Mouse (Mus musculus) cerebellum, postnatal 14 days (tissue): ENCODE results near the gene Herc1.
A peak's percentile ranks its signal among the peaks of the same experiment; 100 is the strongest.

Source experiments
- DNase-seq, 2 experiments: peaks; one replicate each; pipeline ENCODE4 v3.0.0; 2021; ENCODE audit warnings: mixed read lengths in 2 of 2

Herc1 gene

DNA sequence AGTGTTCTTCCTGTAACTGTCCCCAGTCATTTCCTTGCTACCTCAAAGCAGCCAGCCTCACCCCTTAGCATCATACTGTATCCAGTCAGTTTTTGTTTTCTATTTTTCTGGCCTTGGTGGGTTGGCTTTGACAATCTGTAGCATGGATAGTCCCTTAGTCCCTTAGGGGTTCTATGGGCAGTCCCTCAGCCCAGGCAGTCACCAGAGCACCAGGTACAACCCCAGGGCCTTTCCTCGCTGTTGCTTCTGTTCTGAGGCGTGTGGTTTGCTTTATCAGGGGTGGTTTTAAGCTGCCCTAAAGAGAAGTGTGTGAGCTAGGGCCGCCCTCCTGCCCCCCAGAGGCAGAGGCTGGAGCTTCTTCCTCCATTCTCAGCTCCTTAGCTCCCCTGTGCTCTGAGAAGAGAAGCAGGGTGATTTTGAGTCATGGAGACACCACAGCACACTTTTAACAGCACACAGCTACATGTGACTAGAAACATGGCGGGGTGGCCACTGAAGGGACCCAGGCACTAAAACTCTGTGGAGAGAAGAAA, 153.7 kb downstream of the Herc1 start:
- no peak for DNase-seq

DNA sequence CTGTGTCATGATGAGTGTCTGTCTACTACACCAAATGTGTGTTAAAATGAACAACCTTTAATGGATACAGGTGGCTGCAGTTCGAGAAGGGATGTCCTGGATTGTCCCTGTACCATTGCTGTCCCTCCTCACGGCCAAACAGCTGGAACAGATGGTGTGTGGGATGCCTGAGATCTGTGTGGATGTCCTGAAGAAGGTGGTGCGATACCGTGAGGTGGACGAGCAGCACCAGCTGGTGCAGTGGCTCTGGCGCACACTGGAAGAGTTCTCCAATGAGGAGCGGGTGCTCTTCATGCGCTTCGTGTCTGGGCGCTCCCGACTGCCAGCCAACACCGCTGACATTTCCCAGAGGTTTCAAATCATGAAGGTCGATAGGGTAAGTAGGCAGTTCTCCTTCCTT, 154.3 kb downstream of the Herc1 start:
- DNase-seq = no peak

DNA sequence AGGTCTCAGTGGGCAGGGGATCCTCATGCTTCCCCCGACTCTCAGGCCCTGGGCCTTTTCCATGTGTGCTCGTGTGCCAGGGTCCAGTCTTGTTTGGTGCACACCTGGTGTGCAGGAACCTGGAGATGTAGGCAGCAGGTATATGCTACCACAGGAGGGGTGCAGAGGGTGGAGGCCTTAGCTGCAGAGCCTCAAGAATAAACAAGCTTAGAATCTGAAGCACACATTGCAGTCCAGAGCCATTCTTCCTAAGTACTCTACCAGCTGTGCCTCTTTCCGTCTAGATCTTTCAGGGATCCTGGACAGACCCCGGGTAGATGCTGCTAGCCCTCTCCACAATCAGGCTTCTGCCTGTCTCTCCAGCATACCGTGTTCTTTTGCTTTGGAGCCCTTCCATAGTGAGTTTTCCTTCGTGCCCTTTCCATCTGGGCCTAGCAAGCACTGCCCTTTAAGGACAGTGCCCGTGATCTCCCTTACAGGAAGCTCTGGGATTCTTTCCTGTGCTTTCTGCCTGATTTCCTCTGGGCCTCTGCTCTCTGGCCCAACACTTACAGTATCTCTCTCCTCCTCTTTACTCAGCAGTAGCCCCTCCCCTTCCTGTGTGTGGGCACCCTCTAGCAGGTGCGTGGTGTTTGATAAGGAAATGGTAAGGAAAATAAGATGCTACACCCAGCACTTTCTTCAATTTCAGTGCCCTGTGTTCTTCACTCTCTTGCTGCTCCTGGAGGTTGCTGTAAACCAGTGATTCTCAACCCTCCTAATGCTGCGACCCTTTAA, 155.1 kb downstream of the Herc1 start:
- no peak for DNase-seq

DNA sequence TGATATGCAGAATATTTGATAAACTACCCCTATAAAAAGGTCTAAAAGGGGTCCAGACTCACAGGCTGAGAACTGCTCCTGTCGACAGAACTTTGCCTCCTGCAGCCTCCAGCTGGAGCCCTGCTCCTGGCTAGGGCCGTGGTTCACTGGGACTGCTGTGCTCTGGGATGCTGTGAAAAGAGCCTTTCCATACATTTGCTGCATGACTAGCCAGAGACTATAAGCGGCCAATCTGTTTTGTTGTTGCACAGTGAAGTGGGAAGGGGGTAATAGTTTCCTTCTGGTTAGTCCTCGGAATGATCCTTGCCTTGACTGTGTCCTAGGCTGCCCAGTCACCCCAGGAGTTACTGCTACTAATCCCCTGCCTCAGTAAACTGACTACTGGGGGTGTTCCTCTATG, 155.8 kb downstream of the Herc1 start:
- DNase-seq = no peak

DNA sequence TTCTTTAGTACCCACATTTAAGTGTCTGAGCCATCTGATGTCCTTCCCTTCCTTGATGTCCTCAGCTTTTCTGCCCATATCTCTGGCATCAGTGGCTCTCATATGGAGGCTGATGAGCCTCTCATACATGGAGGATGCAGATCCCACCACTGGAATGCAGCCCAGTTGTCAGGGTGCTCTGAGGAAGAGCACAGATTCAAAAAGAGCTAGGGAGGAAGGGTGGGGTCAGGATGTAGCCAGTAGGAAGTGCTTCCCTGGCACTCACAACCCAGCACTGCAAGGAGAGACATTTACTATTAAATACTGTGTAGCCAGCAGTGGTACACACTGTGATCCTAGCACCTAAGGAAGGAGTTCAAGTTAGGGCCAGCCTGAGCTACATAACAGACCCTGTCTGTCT, 156.2 kb downstream of the Herc1 start:
- no peak for DNase-seq

DNA sequence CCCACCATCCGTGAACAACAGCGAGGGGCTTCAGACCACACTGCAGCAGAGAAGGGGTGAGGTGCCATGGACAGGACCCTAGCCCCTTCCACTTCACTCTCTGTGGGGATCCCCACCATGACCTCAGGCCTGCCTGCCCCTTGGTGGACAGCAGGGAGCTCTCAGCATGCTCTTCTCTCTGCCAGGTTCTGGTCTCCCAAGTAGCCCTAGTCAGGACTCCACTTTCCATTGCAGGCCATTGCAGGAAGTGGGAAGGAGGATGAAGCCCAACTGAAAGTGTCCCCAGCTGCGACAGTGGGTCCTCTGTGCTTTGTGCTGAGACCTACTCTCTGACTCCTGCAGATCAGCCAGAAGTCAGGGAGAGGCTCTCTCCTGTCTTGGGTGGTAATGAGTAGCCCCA, 157.4 kb downstream of the Herc1 start:
- DNase-seq = peak in 1 of 2 experiments; percentile 16

DNA sequence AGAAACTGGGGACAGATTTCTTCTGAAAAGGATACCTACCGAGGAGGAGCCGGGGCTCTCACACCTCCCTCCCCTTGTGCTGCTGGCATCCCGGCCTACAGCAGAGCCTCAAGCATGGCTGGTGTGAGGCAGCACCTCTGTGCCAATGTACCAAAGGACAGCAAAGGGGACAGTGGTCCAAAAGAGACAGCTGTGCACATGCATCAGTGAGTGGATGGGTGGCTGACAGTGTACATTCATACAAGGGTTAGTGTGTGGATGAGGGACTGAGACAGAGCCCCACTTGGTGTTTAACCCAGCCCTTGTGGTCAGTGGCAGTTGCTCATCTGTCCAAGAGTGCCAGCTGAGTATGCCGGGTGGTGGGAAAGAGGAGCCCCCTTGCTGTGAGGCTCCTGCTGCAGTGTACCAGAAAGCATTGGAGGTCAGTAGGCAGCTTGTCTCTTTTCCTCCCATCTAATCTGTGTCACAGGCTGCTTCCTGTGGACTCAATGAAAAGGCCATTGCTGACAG, 158.7 kb downstream of the Herc1 start:
- DNase-seq = peak in 1 of 2 experiments; percentile 29

DNA sequence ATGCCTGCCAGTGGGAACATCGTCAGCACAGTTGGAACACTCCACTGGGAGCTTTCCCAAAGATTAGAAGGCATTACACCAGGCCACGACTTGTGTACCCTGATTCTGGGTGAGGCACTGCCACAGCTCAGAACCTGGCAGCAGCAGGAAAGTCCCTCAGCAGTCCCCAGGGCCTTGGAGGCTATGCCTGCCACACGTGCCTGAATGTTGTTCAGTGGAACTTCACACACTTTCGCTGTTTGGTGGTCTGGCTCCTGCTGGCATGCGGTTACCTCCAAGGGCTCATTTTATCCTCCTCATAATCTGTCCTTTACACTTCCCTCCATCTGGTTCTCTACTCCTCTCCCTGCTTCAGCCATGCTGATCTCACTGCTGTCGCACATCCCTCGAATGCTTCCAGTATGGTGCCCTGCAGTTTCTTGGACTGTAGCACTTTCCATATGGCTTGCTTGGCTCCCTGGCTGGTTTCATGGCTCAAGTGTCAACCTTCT, 160.1 kb downstream of the Herc1 start:
- peak; percentile 77 to 89 for DNase-seq

DNA sequence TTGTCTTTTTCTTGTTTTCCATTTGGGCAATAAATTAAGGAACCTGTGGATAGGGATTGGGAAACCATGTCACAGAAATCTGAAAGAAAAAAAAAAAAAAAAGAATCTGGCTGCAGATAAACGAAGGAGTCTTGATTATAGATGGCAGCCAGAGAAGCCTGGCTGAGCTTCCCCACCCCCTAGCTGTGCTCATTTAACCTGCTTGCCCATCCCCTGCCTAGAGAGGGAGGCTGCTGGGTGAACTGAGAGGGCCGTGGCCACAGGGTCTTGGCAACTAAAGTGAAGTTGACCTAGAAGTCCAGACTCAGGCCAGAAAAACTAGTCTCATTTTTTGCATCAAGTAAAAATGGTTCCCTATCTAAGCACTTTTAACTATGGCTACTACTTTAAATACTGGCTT, 160.7 kb downstream of the Herc1 start:
- peak; percentile 58 to 74 for DNase-seq

DNA sequence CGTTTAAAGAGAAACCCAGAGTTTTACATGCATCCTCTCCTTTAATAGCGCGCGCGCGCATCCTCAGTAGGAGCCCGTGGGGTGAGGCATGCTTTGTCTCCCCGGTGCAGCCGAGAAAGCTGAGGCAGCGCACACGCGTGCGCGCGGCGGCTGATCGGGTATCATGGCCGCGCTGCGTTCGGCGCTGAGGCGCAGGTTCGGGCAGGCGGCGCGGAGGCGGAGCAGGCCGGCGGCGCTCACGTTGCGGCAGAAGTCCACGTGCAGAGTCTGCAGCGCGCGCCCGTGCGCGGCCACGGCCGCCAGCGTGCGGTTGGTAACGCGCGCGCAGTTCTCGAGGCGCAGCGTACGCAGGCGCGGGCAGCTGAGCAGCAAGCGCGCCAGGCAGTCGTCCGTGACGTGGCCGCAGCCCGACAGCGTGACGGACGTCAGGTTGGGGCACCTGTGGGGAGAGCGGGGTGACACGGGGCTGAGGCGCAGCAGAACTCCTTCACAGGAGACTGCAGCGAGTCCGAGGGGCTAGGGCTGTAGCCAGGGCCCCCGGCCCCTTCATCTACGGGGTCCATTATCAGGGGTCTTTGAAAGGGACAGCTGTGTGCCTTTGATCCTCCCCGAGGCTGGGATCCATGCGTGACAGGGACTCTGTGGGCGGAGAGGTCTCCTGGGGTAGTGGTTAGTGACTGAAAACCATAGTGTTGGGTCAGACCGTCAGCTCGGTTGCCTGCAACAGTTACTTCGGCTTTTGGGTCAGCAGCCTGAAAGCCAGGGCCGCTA, 161.5 kb downstream of the Herc1 start:
- peak; percentile 95 to 97 for DNase-seq

DNA sequence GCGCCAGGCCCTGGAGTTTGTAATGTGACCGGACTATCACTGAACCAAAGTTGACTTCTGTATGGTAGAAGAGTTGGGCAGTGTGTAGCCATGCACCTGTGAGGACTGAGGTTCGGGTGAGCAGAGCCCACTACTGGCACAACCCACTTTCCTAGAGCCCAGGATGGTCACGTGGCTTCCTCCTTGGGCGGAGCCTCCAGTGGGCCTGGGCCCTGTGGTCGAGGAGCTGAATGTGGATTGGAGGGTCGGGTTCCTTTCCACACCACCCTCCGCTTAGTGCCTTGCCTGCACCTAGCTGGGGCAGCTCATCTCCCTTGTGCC, 162.1 kb downstream of the Herc1 start:
- peak; percentile 88 for DNase-seq

DNA sequence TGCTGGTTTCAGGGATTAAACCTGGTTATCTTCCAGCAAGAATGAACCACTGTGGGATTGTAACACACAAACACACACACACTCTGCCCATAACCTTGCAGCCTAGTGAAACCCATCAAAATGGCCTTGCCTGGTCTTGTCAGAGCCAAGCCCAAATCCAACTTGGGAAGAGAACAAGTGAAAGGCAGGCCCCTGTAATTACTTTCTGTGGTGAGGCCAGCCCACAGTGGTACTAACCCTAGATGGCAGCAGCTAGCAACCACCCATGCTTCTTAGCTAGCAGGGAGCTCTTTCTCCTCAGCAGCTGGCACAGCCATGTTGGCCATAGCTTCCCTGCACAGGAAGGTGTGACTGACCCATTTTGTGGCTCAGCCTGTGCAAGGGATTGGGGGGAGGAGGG, 162.9 kb downstream of the Herc1 start:
- peak in 1 of 2 experiments; percentile 42 for DNase-seq

DNA sequence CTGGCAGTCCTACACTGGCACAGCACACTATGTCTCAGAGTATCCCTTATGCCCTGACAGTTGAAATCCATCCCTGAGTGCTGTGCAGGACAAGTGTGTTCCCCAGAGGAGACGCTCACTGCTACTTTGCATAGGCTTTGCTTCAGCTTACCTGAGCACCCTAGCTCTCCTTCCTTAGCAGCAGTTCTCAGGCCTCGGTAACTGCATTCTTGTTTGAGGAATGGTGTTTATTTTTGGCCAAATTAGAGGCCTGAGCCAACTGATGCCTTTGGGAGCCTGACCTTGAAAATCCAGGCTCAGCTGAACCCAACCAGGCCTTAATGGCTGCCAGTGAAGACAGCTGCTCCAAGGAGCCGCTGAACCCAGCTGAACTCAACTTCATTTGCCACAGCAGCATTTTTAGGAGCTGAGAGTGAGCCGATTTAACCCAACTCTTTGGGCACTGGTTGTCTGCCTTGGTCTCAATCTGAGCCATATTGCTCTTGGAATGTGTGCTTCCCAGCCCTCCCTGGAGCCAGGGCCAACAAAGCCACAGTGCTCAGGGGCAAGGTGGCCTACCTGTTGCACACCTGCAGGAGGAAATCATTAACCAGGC, 163.5 kb downstream of the Herc1 start:
- peak in 1 of 2 experiments; percentile 11 for DNase-seq

DNA sequence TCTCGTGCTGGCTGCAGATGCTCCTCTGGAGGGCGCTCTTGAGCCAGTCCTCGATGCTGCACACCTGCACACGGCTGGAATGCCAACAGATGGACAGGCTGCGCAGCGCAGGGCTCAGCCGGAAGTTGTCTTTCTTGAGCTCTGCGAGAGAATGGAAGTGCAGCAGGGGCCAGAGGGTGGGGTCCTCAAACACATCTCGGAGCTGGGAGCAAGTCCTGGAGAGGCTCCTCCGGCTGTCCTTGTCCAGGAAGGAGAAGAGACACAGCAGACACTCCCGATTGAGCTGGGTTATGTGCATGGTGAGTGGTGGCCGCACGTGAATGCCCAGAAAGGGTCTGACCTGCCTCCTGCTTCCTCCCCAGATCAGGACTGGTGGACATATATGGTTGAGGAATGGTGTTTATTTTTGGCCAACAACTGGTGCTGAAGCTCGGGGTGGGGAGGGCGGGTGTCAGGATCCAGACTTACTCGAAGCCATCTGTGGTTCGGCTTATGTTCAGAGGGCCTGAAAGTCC, 164.1 kb downstream of the Herc1 start, which contains the start of gene Fbxl22:
Fbxl22 (minus strand) TSS at position 338 of the 515 bp plus-strand sequence.
- peak; percentile 56 to 76 for DNase-seq

DNA sequence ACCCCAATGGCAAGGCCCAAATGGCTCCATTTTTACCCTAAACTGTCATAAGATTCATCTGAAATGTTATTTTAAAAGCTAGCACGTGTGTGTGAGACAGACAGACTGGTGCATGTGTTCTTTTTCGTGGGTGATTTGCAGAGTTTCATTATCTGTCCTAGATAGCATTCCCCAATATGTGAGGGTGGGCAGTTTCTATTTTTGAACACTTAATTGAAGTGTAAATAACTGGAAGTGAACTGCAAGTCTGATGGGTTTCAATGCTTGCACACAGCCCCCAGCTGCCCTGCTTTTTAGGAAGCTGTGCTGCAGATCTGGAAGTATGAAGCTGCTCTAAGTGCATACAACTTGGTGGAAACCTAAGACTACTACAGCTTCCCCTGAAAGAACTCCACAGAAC, 164.9 kb downstream of the Herc1 start:
- DNase-seq = no peak

DNA sequence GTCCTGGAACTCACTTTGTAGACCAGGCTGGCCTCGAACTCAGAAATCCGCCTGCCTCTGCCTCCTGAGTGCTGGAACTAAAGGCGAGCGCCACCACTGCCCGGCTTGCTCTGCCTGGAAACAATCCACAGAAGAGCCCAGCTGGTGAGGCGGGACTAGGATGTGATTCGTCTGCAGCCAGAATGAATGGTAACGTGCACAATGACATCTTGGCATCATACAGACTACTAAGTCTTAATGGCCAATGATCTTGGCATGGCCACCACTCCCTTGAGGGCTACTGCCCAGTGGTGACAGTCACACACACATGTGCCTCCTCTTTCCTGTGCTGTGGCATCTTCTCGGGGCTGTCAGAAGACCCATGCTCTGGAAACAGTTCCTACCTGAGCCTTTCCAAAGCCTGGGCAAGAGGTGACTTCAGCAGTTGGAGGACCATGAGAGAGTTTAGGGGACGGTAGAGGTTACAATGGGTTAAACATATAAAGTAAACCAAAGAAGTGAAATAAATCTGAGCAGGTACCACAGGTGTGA, 165.5 kb downstream of the Herc1 start:
- DNase-seq = peak in 1 of 2 experiments; percentile 23

DNA sequence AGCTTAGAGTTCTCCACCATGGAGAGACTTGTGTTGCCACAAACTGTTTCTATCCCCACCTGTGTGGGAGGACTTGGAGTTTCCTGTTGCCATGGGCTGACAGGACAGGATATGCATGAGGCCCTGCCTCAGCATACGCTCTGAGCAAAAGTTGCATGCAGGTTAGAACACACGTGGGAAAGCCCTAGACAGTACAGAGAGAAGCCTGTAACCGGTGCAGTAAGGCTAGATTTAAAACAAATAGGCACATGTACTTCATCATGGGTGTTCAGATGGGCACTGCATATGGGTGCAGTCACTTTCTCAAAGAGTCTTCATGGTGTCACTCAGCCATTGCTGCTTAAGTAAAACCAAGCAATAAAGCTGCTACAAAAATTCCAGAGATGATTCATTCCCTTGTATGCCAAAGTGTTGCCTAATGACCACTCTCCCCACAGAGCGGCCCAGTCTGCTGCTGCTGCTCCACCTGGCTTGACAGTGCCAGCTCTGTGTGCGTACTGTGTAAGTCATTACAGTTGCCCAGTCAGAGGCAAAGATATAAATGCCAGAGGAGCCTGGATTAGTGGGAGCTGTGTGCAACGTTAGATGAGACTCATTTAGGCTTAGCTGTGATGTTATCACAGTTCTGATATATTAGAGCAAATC, 166.2 kb downstream of the Herc1 start:
- peak; percentile 46 to 53 for DNase-seq

DNA sequence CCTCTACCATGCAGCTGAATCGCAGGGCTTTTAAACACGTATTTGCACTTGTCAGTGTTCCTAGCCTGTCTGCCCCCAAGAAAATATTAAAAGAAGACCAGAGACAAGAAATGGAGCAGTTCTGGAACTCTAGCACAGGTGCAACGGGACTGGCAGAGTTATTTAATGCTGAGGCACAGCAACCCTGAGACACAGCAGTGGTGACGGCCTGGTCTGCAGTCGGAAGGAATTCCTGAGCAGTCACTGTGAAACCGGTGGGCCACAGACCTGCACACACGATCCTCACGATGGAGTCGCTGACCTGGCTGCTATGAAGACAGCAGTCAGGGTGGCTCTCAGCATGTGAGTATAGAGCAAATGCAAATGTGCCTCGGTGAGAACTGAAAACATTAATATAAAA, 167.5 kb downstream of the Herc1 start:
- no peak for DNase-seq

DNA sequence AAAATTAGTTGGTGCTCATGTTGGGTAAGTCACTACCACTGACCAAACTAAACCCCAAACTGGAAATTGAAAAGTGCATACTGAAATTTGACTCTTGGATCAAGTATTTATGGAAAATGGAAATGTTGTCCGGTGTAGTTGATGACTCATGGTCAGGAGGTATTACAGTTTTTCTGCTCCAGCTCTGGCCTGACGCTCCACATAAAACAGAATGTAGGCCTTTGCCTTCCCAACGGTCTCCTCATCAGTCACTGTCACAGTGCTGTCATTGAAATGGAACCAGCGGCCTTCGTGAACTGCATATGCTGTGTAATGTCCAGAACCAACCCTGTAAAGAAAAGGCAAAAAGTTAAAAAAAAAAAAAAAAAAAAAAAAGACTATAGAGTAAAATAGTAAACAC, 168.0 kb downstream of the Herc1 start:
- DNase-seq = no peak

DNA sequence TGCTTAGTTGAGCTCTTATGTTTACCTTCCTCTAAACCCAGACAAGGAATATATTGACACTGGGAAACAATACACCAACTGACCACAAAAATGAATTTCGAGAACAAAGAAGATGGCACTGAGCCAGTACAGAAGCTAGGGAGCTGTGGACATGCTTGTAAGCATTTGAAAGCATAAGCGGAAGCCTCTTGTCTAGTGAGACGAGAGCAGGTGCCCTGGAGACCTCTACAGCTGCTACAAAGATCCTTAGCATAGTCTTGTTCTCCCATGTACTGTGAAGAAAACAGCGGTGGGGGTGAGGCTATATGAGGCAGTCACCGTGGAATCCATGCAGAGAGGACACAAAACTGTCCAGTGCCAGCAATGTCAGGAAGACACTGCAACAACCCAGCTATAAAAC, 168.7 kb downstream of the Herc1 start:
- DNase-seq = no peak

DNA sequence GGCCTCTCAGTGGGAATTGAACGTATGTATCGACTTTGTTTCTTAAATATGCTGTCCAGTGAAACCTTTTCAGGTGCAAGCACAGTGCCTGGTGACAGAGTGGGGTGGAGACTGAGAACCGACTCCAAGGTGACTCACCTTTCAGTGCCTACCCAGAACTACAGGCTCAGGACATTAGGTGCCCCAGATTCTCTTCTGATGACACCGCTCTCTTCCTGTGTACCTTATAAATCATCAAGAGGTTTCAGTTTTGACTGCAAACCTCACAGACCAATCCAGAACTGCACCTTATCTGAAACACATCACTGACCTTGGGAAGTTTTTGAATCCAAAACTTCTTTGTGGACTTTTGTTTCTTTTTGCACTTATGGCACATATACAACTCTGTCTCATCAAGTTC, 170.0 kb downstream of the Herc1 start:
- no peak for DNase-seq

DNA sequence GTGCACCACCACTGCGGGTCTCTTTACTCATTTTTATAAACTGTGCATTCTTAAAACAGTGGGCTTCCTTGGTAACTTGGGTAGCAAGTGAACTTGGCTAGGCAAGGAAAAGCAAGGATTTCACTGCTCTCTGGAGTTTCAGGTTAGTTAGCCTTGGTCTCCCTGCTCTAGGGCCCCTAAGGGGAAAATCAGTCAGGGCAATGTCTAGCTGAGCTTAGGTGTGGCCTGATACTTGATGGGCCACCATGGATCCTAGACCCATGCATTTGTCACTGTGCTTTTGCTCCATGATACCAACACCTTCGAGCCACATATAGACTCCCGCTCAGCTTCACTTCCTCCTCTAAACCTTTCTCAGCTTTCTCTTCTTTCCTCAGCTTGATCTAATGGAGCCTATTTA, 171.3 kb downstream of the Herc1 start:
- no peak for DNase-seq
